Mouse (Mus musculus) layer of hippocampus, adult 8-10 months (tissue): Measurements from ENCODE around the gene Tradd. TPM values are rescaled to one million over a fixed set of nuclear protein-coding genes. Genes with fewer than 3 reads are reported as not detected.

Experiments used
- microRNA-seq, 2 experiments: library from miRNA; unstranded; fragments of <30 nt; microRNA quantifications; one replicate each; pipeline ENCODE4 v1.2.0; 2022
- total RNA-seq, 4 experiments: library from RNA; stranded (reverse); gene quantifications; 2 replicates each; pipeline ENCODE4 v1.2.4; 2022

Tradd gene
- total RNA-seq, 4 experiments from 2014 or later, result 9.2 to 10.1 (median 9.8) TPM

Small RNAs within 50 kb of the gene (microRNA-seq; reads per million reads assigned to microRNA genes)
- gene Gm27320 (0 reads per million in 2 experiments), gene Mir328 (12,191 to 16,863 reads per million in 2 experiments)

Other genes starting within 250 kb of the Tradd start
- not detected for gene Ces3a, start 216.0 kb downstream of the Tradd start, total RNA-seq
- not detected for gene Ces3b, start 180.9 kb downstream of the Tradd start, total RNA-seq
- not detected for gene Ces4a, start 132.8 kb downstream of the Tradd start, total RNA-seq
- 10 to 100 TPM; 19.5 to 27.1 (median 23.1) TPM for gene Cbfb, start 93.9 kb downstream of the Tradd start, total RNA-seq
- 10 to 100 TPM; 34.1 to 38.6 (median 36.6) TPM for gene D230025D16Rik, start 39.5 kb downstream of the Tradd start, total RNA-seq
- gene B3gnt9, start 9.5 kb downstream of the Tradd start, total RNA-seq, result 1 to 10 TPM; 3.0 to 4.0 (median 3.8) TPM
- 1 to 10 TPM; 1.2 to 1.5 (median 1.5) TPM for gene Fbxl8, start within 50 bp of the Tradd start, total RNA-seq
- 10 to 100 TPM; 10.6 to 12.9 (median 12.0) TPM for gene Hsf4, start 5.2 kb upstream of the Tradd start, total RNA-seq
- 10 to 100 TPM in 2 of 4 experiments, 1 to 10 TPM in 2; 8.2 to 14.0 (median 11.6) TPM for gene Nol3, start 11.5 kb upstream of the Tradd start, total RNA-seq
- 10 to 100 TPM; 20.4 to 25.4 (median 21.7) TPM for gene 4931428F04Rik, start 25.3 kb upstream of the Tradd start, total RNA-seq
- 1 to 10 TPM in 2 of 4 experiments, under 1 TPM in 2; 0.89 to 2.1 (median 1.0) TPM for gene Exoc3l, start 31.5 kb upstream of the Tradd start, total RNA-seq
- gene E2f4, start 33.1 kb upstream of the Tradd start, total RNA-seq, result 10 to 100 TPM; 36.4 to 38.9 (median 37.6) TPM
- 1 to 10 TPM in 2 of 4 experiments, under 1 TPM in 2; 0.63 to 2.3 (median 1.4) TPM for gene Elmo3, start 41.0 kb upstream of the Tradd start, total RNA-seq
- gene Lrrc29, start 61.7 kb upstream of the Tradd start, total RNA-seq, result 10 to 100 TPM in 1 of 4 experiments, 1 to 10 TPM in 3; 6.7 to 10.1 (median 8.7) TPM
- 10 to 100 TPM; 40.2 to 47.2 (median 43.3) TPM for gene Tmem208, start 61.7 kb upstream of the Tradd start, total RNA-seq
- gene Fhod1, start 83.3 kb upstream of the Tradd start, total RNA-seq, result 1 to 10 TPM; 2.4 to 6.3 (median 5.2) TPM
- 10 to 100 TPM; 13.9 to 15.4 (median 14.4) TPM for gene Slc9a5, start 84.2 kb upstream of the Tradd start, total RNA-seq
- 1 to 10 TPM in 2 of 4 experiments, under 1 TPM in 2; 0.70 to 1.8 (median 0.95) TPM for gene Plekhg4, start 108.7 kb upstream of the Tradd start, total RNA-seq
- not detected for gene Kctd19, start 148.9 kb upstream of the Tradd start, total RNA-seq
- 1 to 10 TPM in 2 of 4 experiments, under 1 TPM in 2; 0.73 to 1.4 (median 1.1) TPM for gene Lrrc36, start 149.0 kb upstream of the Tradd start, total RNA-seq
- 10 to 100 TPM; 42.2 to 55.5 (median 47.9) TPM for gene Tppp3, start 206.9 kb upstream of the Tradd start, total RNA-seq
- 10 to 100 TPM; 35.1 to 41.2 (median 40.8) TPM for gene Zdhhc1, start 232.3 kb upstream of the Tradd start, total RNA-seq